Mouse (Mus musculus) gonadal fat pad, adult 2 months (tissue): ENCODE measurements around the gene Ceacam16. TPM values are rescaled to one million over a fixed set of nuclear protein-coding genes. Genes with fewer than 3 reads are reported as not detected.

Experiments
- DNase-seq: peaks from one replicate; pipeline ENCODE4 v3.0.0-alpha.2; 2012; ENCODE audit warnings: low read depth
- polyA plus RNA-seq: library from polyadenylated mRNA; depleted of rRNA; stranded (reverse); fragments of >200 nt; gene quantifications from 2 replicates; pipeline ENCODE4 v1.2.3, GENCODE M21; 2012; rRNA removed

Ceacam16 gene
- polyA plus RNA-seq, 1 experiment: 0.22 TPM

DNA sequence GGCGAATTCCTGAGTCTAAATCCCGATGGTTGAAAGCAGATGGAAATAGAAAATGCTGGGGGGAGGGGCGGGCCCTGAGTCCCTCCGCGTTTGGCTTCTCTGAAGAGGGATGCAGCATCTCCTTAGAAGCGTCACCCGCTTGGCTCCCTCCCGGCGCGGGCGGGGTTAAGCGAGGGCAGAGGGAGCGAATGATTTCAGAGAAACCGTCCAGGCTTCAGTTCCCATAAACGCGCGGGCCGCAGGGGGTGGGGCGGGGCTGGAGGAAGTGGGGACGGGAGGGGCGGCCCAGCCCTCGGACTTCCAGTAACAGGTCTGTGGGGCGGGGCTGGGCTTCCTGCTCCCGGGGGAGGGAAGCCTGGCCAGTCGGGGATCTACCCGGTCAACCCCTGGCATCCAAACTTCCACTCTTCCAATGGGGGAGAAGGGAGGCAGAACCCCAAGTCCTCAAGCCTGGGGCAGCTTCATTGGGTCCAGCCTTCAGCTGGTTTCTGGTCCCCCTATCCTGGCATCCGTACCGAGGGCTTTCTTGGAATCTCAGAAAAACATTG lies 44.8 kb downstream of the Ceacam16 start:
- no peak for DNase-seq

DNA sequence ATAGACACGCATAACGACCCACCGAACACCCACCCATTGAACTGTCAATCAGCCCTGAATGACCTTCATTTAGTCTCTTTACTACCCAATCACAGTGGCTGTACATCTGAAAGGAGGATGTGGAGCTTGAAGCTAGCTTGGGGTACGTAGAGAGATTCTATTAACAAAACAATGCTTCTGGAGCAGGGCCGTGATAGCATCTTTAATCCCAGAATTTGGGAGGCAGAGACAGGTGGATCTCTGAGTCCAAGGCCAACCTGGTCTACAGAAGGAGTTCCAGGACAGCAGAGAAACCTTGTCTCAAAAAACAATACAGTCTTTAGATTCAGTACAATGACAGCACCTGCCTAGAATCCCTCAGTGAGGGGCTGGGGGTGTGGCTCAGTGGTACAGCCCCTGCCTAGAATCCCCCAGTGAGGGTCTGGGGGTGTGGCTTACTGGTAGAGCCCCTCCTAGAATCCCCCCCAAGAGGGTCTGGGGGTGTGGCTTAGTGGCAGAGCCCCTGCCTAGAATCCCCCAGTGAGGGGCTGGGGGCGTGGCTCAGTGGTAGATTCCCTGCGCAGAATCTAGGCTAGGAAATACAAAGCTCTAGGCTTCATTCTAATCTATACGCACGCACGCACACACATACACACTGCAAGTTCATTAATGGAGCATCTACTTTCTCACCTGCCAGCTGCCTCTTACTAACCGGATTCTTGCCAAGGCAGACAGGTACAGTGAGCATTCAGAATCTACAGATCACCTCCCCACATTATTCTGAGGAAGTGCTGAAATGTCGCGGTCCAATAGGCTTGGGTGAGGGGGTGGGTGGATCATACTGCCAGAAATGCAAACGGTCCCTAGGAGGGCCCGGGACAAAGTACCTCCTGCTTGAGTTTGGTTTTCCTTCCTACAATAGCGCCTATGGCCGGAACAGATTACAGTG lies 45.5 kb downstream of the Ceacam16 start:
- DNase-seq: no peak

DNA sequence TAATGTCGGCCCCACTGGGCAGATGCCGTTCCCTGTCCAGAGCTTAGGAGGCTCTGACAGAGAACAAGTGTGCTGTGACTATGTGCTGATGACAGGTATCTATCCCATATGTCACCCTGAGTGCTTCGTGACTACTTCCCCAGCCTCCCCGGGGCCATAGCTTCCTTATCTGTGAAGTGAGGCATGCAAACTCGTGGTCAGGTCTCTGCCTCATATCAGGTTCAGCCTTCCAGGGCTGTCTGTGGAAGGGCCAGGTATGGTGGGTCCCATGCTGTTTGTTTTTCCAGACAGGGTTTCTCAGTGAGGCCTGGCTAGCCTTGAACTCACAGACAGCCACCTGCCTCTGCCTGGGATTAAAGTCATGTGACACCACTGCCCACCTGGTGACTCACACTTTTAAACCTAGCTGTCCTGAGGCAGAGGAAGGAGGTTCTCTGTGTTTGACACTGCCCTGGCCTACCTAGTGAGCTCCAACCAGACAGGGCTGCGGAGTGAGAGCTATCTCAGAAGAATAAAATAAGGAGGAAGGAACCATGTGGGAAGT lies 47.4 kb downstream of the Ceacam16 start:
- DNase-seq: no peak

DNA sequence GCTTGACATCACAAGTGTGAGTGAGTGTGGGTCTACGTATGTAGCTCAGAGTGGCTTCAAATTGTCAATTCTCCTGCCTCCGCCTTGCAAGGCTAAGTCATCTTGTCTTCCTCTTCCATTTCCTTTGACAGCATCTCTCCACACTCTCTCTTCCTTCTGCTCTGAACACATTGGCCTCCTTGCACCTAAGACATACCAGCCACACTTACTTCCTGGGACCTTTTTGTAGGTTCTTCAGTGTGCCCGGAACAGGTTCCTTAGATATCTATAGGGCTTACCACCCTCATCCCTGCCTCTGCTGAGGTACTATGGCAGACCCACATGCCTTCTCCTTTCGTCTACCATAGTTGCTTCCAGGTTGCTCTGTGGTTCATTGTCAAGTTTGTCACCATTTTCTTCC lies 47.9 kb downstream of the Ceacam16 start:
- DNase-seq: no peak

DNA sequence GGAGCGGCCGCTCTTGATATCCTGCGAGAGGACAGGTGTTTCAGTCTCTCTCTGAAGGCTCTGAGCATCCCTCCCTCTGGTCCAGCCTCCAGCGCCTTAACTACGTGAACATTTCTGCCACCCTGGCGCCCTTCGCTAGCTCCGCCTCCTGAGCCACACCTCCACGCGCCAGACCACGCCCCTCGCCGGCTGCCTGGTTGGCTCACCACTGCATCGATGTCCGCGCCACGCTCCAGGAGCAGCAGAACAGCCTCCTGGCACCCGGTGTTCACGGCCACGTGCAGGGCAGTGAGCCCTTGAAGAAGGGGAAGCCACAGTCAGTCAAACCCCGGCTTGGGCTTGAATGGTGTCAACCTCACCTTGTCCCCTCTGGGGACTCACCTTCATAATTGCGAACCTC lies 50.0 kb downstream of the Ceacam16 start:
- DNase-seq: no peak

DNA sequence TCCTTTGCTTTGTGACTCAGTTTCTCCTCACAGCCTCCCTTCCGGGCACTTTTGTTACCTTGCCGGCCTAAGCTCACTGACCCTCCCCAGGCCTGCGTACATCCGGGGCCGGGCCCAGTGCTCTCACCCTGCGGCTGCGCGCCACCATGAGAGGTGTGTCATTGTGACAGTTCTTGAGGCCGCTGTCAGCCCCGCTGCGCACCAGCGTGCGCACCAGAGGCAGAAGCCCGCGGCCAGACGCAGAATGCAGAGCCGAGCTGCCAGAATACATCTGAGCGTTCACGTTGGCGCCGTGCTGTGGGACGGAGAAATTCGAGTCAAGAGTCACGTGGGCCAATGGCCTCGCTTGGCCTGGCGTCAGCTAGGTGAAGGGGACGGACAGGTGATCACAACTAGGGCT lies 51.7 kb downstream of the Ceacam16 start:
- no peak for DNase-seq

DNA sequence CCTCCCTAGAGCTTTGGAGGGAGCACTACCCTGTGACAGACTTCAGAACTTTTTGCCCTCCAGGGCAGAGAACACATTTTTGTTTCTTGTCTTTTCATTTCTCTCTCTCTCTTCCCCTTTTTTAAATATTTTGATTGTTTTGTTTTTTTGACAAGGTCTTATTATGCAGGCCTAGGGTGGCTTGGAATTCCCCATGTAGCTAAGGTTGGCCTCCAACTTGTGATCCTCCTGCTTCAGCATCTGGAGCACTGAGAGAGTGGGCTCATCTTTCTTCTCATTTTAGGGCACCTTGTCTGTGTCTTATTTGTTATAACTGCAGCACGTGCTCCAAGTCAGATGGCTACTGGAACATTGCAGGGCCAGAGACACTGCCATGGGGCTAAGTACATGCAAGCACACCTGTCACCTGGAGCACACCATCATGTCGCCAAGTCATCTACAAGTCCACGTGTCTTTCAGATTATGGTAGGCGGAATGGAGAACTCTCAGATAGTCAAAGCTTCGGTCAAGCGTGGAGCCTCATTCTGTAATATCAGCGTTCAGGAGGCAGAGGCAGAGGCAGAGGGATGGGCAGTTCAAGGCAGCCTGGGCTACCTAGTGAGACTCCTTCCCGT lies 54.6 kb downstream of the Ceacam16 start:
- no peak for DNase-seq

DNA sequence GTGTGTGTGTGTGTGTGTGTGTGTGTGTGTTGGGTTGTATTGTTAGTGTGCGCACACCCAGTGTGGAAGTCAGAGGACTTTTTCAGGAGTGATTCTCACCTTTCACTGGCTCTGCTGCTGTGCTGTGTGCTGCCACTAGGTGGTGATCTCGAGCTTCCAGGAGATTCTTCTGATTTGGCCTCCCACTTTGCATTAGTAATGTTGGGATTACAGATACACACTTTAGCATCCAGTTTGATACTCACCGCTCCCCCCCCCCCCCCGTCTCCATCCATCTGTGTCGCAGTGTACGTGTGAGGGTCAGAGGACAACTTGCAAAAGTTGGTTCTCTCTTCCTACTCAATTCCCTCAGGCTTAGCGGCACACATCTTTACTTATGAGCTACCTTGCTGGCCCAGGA lies 58.1 kb downstream of the Ceacam16 start:
- DNase-seq: no peak

Other genes starting within 250 kb of the Ceacam16 start
- 21.9 and 23.9 TPM in 2 replicates for gene Relb, start 231.9 kb downstream of the Ceacam16 start, polyA plus RNA-seq
- gene Clptm1, start 196.3 kb downstream of the Ceacam16 start, polyA plus RNA-seq: 152 and 174 TPM in 2 replicates
- 2.1 and 4.1 TPM in 2 replicates for gene Apoc2, start 183.4 kb downstream of the Ceacam16 start, polyA plus RNA-seq
- gene Gm44805, start 179.9 kb downstream of the Ceacam16 start, polyA plus RNA-seq: not detected in 2 replicates
- 8.7 and 13.2 TPM in 2 replicates for gene Apoc4, start 179.8 kb downstream of the Ceacam16 start, polyA plus RNA-seq
- gene Apoc1, start 168.6 kb downstream of the Ceacam16 start, polyA plus RNA-seq: 90.2 and 97.7 TPM in 2 replicates
- 3,227 and 3,747 TPM in 2 replicates for gene Apoe, start 162.1 kb downstream of the Ceacam16 start, polyA plus RNA-seq
- 71.5 and 78.9 TPM in 2 replicates for gene Tomm40, start 145.9 kb downstream of the Ceacam16 start, polyA plus RNA-seq
- 47.6 and 48.5 TPM in 2 replicates for gene Nectin2, start 110.8 kb downstream of the Ceacam16 start, polyA plus RNA-seq
- gene Bcam, start 90.3 kb downstream of the Ceacam16 start, polyA plus RNA-seq: 133 and 134 TPM in 2 replicates
- gene Cblc, start 64.5 kb downstream of the Ceacam16 start, polyA plus RNA-seq: 21.4 and 22.9 TPM in 2 replicates
- gene Bcl3, start 38.5 kb downstream of the Ceacam16 start, polyA plus RNA-seq: 10.5 and 11.8 TPM in 2 replicates
- gene Gm19345, start 9.3 kb downstream of the Ceacam16 start, polyA plus RNA-seq: 0.11 TPM in 1 of 2 replicates, not detected in the other
- 0.16 and 1.8 TPM in 2 replicates for gene Ceacam19, start 26.7 kb upstream of the Ceacam16 start, polyA plus RNA-seq
- gene Pvr, start 59.9 kb upstream of the Ceacam16 start, polyA plus RNA-seq: 17.0 and 21.0 TPM in 2 replicates
- 0.20 and 0.37 TPM in 2 replicates for gene Igsf23, start 89.5 kb upstream of the Ceacam16 start, polyA plus RNA-seq
- gene Ceacam20, start 104.1 kb upstream of the Ceacam16 start, polyA plus RNA-seq: 0.09 and 0.15 TPM in 2 replicates
- gene Nlrp9b, start 130.2 kb upstream of the Ceacam16 start, polyA plus RNA-seq: 1.6 and 2.2 TPM in 2 replicates
- gene Vmn1r91, start 238.4 kb upstream of the Ceacam16 start, polyA plus RNA-seq: 0.08 TPM in 1 of 2 replicates, not detected in the other